Mouse (Mus musculus) cerebellum, postnatal 36 days (tissue): ENCODE results near the gene Rab28.

Experiments used
- DNase-seq, 2 experiments: peaks; one replicate each; pipeline ENCODE4 v3.0.0; 2021 to 2022; ENCODE audit warnings: mixed read lengths in 2 of 2

The Rab28 gene

DNA sequence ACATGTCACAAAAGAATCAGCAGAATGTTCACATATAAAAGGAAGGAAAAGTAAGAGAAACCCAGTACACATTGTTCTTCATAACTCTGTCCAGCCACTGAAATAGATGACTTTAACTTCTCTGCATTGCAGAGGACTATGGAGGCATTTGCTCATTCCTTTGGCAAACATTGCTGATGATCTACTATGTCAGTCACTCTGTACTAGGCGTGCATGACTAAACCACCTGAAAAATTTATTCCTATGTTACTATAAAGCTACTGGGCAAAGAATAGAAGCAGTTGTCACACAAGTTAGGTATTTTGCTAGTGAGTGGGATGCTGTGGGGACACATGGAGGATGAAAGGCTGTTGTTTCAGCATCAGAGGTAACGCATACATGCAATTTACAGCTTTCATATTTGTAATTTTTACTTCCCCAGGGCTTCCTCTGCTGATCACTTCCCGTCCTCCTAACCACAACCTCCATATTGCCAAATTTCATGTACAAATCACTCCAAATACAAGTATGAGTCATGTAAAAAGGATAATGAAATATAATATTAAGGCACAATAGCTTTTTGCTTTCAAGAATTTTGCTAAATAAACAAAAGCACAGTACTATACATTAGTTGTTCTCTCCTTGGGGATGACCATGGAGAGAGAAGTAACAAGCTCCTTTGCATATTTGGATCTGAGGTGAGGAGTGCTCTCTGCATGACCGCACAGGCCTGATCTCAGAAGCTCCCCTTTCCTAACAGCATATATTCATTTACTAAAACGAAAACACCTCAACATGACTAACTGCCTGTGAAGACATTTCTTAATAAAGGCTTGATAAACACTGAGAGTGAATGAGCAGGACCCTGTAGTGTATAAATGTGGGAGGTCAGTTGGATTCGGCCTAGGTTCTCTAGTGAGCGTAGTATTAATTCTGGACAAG, 80.5 kb downstream of the Rab28 start:
- no peak for DNase-seq

DNA sequence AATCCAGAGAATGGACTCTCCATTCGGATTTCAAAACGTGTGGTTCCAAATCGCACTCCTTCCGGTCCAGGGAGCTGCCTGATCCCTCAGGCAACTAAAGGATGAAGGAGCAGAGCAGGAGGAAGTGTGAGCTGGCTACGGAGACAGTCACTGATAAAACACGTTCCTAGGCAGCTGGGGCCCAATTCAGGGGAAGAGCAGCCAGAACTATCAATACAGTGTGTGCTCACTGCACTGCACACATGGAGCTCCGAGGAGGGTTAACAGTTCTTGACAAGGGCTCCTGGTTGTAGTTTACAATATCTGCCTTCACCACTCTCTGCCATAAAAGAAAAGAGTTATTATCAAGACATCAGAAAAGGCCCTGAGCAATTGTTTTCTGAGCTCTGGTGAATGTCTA, 82.4 kb downstream of the Rab28 start:
- DNase-seq: no peak

DNA sequence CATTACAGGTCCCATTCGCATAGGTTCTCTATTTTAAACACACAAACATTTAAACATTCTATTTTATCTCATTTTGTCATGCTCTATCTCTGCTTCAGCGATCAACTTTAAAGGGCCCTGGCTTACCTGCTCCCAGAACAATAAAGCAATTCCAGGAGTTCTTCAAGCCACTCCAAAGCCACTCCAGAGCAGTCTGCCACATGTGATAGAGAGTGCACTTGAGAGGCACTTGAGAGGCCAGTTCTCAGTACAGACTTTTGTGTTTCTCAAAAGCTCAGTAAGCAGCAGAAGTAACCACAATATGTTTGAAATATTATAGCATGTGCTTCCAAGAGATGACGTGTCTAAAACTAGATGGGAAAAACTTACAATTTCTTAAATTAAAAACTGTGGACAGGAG, 86.2 kb downstream of the Rab28 start:
- DNase-seq: no peak

DNA sequence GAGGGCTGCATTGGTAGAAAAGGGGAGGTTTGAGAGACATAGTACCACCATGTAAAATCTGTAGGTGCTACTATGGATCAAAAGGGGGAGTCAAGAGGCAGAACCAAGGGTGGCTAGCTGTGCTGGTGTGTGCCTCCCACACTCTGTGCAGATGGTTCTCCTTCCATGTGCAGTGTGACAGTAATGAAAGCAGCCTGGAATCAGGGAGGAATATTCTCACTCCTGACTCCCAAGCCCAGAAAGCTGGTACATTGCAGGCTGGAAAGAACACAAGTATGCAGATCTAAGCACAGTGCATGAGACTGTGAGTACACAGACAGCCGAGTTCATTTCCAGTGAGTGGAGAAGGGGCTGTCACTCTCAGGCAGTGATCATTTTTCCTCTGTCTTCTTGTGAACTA, 89.0 kb downstream of the Rab28 start:
- DNase-seq: no peak

DNA sequence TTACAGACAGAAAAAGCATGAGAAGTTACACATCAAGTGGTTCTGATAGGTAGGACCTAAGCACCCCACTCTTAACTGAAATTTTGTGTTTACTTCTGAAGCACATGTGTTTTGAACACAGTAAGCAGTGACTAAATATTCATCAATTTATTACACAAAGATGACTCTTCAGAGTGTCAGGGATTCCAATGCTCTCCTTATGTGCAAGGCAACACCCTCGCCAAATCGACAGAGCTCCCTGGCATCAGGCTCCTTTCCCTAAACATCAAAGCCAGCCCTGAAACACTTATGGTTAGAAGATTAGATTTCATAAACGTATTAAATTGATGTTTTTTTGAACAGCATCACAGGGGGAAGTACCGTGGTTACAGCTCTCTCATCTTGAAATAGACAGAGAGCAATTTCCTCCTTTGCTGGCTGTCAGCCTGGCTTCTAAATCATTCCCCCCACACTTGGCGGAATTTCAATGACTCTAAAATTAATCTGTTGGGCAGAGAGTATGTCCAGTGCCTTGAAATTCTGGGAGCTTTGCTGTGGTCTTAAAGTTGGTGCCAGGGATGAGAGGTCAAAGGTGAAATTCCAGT, 97.4 kb downstream of the Rab28 start:
- peak in 1 of 2 experiments; percentile 19 for DNase-seq

DNA sequence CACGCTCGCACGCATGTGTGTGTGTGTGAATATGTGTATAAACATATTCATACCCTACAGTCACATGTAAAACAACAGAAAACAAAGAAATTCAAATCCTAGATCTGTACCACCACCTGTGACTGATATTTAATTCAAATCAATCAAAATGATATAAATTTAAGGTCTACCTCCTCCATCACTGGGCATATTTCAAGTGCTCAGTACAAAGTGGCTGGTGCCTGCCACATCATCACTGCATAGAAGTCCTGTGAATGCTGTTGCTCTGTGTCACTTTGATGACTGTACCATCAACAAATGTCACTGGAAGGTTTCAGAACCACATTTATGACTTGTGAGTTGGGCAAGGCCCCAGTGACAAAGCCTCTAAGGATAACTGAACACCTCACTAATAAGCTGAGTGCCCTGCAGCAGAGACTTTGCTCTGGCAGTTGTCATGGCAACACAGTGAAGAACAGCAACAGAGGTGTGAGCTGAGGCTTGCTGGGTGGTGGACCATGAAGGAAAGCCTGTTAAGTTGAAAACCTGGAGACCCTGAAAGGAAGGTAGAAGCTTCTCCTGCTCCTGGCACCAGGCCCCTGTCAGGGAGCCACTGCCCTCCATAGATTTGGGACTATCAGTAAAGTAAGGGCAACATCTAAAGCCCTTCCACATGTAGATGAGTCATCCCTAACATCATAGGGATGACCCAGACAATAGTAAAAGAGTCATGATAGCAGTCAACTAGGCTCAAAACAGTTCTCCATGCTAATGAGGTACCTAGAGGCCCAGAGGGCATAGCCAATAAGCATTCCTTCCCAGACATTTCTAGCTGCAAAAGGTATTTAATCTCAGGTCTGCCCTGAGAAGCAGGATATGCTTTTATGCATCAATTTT, 111.5 kb downstream of the Rab28 start:
- DNase-seq: no peak

DNA sequence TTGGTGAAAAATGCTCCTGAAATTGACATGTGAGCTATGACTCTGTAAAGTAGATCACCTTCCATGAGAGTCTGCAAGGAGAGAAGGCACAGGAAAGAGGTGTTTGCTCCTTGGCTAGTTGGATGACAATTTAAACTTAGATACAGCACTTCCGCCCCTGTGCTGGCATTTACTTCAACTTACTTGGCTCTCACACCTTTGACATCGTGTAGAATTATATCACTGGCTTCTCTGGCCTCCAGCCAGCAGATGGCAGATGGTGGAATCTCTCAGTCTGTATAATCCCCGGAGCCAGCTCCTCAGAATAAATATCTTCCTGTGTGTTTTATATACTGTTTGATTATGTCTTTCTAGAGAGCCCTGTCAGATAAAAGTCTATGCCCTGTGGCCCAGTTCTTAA, 112.8 kb downstream of the Rab28 start:
- peak; percentile 81 to 82 for DNase-seq

DNA sequence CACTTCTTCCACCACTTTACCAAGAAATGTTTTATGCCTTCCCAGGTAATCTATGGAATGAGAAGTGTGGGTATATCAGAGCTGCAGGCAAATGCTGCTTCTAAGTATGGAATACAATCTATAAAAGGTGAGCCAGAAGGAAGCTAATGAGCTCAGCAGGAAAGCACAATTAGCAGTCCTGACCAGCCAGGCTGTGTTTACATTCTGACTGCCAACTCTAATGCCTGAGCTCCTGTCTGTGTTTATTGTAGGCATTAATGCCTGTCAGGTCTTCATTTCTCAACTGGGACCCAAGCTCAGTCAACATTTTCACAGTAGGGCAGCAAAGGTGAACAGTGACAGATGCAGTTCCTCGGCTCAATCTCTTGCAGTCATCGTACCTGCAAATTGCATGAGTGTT, 129.9 kb downstream of the Rab28 start:
- peak in 1 of 2 experiments; percentile 17 for DNase-seq
